Mouse (Mus musculus): ENCODE results near the gene Btbd8.

Gene Btbd8

GRCm38 (mm10) chr5:107450299-107450698 lies 12.5 kb downstream of the Btbd8 start:
- DNase-seq (ENCODE audit: low read depth, low spot score): no peak

DNA sequence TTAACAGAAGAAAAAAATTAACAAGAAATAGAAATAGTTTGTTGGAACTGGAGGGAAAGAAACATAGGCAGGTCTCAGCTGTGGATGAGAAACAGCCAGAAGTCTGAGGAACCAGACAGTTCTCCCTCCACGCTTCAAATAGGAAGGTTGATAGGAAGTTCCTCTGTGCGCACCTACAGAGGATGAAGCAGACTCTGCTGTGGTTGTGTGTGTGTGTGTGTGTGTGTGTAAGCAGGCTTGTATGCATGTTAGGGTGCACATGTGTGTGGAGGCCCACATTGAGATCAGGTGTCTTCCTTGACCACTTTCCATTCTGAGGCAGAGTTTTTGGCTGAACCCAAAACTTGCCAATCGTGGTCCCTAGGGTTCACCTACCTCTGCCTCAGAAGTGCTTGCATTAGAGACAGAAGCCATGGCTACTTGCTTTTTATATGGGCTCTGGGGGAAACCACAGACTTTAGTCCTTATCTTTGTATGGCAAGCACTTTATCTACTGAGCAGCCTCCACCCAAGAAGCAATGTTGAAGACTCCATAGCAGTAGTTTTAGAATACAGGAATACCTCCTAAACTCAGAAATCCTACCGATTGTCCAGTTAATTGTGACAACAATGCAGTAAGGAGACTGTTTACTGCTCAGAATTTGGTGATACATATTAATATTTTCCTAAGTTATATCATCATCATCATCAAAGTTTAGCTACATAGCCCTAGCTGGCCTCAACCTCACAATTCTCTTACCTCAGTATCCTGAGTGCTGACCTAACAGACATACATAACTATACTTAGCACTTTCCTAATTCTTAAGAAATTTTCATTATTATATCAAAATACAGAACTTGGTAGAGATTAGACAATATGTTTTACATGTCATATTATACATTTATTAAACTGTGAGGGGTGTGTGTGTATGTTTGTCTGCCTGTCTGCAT lies 24.6 kb downstream of the Btbd8 start:
- DNase-seq (ENCODE audit: low read depth, low spot score): no peak

DNA sequence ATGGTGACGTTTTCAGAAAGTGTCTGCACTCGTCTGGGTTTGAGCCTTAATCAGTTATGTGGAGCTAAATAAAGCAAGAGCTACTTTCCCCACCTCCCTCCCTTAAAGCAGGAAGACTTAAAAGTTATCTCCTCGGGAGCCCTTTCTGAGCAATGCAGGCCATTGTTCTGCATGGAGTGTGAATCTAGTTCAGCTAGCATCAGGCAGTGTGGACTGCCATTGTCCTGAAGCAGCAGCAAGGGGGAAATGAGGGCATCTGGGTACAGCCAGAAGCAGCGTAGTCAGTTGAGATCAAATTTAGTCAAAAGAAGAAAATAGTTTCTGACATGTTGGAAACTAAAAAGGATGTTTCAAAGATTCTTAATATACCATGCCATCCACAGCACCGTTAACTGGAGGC lies 28.7 kb downstream of the Btbd8 start:
- DNase-seq (ENCODE audit: low read depth, low spot score): no peak

GRCm38 (mm10) chr5:107467098-107467497 lies 29.3 kb downstream of the Btbd8 start:
- DNase-seq (ENCODE audit: low read depth, low spot score): no peak

DNA sequence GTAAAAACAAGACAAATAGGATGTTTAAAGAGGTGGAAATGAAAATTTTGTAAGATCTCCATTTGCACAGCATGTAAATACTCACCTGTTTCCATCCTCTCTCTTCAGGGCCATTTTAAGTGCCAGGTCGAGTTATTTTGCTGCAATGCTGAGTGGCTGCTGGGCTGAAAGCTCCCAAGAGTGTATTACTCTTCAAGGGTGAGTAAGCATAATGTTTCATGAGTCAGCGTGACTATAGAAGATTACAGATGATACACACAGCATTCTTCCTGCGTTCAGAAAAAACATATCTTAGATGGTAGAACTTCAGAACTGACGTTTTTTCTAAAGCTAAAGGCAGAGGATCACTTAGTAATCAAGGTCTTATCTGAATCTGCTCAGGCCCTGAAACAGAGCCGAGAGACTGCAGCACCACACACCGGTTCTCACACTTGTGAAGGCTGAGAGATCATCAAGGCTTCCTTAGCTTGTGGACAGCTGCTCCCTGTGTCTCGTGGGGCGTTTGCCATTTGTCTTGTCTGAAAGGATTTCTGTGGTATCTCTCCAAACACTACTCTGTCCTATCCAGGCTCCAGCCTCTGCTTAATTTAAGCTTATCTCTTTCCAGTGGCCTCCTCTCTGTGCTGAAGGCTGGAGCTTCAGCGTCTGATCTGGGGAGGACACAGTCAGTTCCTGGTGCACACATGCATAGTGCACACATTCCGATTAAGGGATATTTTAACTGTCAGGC lies 33.0 kb downstream of the Btbd8 start:
- DNase-seq (ENCODE audit: low read depth, low spot score): no peak

GRCm38 (mm10) chr5:107480194-107480593 lies 42.4 kb downstream of the Btbd8 start:
- DNase-seq (ENCODE audit: low read depth, low spot score): no peak

DNA sequence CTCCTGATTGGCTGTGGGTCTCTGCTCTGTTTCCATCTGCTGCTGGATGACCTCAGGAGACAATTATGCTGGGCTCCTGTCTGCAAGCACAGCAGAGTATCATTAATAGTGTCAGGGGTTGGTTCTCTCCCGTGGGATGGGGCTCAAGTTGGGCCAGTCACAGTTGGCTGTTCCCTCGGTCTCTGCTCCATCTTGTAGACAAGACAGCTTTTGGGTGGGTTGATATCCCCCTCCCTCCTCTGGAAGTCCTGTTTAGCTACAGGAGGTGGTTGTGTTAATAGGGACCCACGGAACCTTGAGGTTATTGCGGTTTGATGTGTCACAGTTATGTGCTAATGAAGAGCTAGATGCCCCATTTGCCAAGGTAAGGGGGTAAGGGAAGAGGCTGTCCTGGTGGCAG lies 51.2 kb downstream of the Btbd8 start:
- no peak for DNase-seq (ENCODE audit: low read depth, low spot score)

DNA sequence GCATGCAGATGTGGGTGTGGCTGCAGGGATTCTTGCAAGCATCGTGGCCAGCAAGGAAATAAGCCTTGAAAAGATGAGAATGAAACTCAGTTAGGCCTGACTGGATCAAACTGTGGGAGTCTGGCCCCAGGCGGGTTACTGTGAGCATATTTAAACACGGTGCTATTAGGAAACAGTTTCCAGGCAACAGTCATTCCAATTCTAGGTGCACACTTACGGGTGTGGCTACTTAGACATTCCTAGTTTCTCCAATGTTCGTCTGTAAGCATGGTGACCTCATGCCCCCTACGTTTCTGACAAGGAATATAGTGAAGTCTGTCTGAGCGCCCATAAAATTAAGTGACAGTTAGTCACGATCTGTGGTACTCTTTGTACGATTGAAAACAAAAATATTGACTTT lies 53.2 kb downstream of the Btbd8 start:
- no peak for DNase-seq (ENCODE audit: low read depth, low spot score)

GRCm38 (mm10) chr5:107492471-107492870 lies 54.7 kb downstream of the Btbd8 start:
- DNase-seq (ENCODE audit: low read depth, low spot score): no peak

GRCm38 (mm10) chr5:107494759-107495158 lies 57.0 kb downstream of the Btbd8 start:
- no peak for DNase-seq (ENCODE audit: low read depth, low spot score)

- no peak for DNase-seq (ENCODE audit: low read depth, low spot score)
Observed at GRCm38 (mm10) chr5:107496047-107496446, 58.2 kb downstream of the Btbd8 start.

- DNase-seq (ENCODE audit: low read depth, low spot score): peak; percentile 16
Observed at GRCm38 (mm10) chr5:107497519-107498501, 60.0 kb downstream of the Btbd8 start.

DNA sequence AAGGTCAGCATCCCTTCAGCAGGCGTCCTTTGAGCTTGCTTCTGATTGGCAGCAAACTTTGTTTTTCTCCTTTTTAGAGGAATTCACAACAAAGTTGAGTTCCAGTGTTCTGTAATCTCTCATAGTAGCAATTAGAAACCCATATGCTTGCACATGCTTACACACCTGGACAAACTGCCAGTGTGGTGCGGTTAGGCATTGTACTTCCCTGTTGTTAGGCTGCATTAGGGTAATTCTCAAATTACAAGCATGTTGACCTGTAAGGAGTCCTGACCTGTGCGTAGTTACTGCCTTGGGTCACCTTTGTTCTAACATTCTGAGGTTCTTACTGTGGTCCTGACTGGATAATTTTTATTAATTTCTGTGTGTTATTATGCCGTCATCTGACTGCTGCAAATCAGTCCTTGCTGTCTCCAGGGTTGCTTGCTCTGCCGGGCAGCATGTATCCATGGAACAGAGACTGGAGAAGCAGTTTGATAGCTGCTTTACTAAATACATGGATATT lies 61.1 kb downstream of the Btbd8 start:
- no peak for DNase-seq (ENCODE audit: low read depth, low spot score)

DNA sequence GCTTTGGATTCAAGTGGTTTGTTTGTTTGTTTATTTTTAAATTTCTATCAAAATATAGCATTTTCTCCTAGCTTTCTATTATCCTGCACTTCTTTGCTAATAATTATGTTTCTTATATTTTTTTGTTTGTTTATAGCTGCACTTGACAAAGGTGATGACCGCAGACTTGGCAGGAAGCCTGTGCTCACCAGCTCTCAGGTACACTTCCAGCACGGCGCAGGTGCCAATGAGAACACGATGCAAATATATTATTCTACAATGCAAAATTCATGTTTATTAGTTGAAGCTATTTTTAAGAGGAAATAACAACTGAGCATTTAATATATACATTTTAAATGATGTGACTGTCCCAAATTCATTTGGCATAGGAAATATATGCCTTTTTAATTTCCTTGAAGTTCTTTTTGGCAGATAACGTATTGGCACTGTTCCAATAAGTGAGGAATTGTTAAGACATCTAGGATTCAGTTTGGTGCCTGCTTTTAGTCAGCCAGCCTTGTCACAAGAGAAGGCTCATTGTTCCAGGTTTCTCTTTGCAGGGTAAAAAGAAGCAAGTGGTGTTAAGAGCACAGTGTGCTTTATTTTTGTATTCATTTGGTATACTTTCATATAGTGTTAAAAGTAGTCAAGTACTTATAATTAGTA lies 62.2 kb downstream of the Btbd8 start:
- no peak for DNase-seq (ENCODE audit: low read depth, low spot score)

GRCm38 (mm10) chr5:107500741-107501140 lies 62.9 kb downstream of the Btbd8 start:
- DNase-seq (ENCODE audit: low read depth, low spot score): no peak

DNA sequence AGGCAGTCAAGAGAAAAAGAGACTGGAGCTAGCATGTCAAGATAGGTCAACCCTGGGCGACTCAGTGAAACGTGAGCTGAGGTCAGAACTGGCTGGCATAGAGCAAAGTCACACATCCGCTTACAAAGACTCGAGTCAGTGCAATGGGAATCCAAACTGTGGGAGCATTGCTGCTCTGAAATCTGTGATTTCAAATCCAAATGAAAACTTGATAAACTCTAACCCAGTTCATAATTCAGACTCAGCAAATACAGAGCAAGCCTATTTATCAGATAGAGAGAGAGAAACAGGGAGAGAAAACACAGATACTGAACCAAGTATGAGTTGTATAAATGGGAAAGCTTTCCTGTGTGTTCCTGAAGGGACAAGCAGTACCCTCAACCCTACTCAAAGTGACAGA lies 69.5 kb downstream of the Btbd8 start, which contains the start of gene Gm42669:
TSS of gene Gm42669 (plus strand) at position 301 of the 400 bp plus-strand sequence.
- no peak for DNase-seq (ENCODE audit: low read depth, low spot score)

GRCm38 (mm10) chr5:107510503-107510902 lies 72.7 kb downstream of the Btbd8 start:
- DNase-seq (ENCODE audit: low read depth, low spot score): no peak

DNA sequence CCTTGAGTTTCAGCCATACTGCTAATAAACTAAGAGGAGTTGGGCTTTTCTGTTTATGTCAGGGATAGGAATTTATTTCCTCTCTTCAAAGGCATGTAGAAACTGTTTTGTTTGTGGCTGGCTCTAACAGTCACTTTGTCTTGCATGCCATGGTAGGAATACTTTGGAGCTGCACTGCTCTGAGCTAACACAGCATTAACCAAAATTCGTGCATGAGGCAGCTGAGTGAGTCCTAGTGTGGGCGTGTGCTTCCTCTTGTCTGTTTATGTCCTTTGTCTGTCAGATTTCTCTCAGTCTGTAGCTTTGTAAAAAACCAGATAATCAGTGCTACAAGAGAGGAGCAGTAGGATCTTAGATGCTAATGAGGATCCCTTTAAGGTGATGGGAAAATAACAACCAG lies 73.5 kb downstream of the Btbd8 start:
- DNase-seq (ENCODE audit: low read depth, low spot score): no peak

DNA sequence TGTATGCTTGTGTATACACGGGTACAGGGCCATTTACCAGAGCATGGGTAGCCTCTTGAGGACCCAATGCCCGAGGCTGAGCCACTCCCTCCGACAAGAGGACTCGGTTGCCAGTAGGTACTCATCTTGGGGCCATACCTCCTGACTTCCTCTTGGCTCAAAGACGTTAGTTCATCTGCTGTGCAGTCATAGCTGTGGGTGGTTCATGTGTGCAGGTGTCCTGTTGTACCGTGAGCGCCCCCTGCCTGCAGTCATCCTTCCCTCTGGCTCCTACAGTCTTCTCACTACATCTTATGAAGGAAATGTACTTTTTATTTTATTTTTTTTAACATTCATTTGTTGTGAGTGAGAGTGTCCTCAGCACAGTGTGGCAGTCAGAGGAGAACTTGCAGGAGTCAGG lies 75.8 kb downstream of the Btbd8 start:
- no peak for DNase-seq (ENCODE audit: low read depth, low spot score)

GRCm38 (mm10) chr5:107515453-107515852 lies 77.7 kb downstream of the Btbd8 start:
- no peak for DNase-seq (ENCODE audit: low read depth, low spot score)

DNA sequence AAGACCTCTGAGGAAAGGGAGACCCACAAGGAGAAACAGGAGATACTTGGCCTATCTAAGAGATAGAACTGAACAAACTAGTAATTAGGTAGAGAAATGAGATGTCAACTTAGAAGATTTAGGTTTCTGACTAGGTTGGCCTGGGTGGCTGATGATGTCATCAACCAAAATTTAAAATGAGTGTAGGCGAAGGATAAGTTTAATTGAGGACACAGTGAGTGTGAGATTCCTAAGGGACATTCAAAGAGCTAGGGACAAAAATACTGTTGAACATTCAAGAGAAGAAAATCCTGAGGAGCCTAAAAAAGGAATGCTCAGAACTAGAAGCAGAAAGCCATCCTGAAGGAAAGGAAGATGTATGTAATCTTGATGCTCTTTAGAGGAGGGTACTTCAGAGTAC lies 78.3 kb downstream of the Btbd8 start:
- DNase-seq (ENCODE audit: low read depth, low spot score): no peak

All from retina, postnatal 7 days (tissue).